Mouse (Mus musculus) cerebellum, adult 9-10 months (tissue): Measurements from ENCODE around the gene Krt2.

Experiments
- DNase-seq: peaks from one replicate; pipeline ENCODE4 v3.0.0; 2022

The Krt2 gene

GRCm38 (mm10) chr15:101772080-101772710 is 45.8 kb downstream of the Krt2 start:
- DNase-seq: no peak

- no peak for DNase-seq
Measured at GRCm38 (mm10) chr15:101770226-101770625, 47.7 kb downstream of the Krt2 start.
